Mouse (Mus musculus) MEL (cell line): ENCODE data around the gene Fen1. TPM values are rescaled to one million over a fixed set of nuclear protein-coding genes. Genes with fewer than 3 reads are reported as not detected.

Source experiments
- DNase-seq: peaks from one replicate; pipeline ENCODE4 v3.0.0; 2011; ENCODE audit warnings: low read depth, low spot score
- H3K27ac ChIP-seq: 2 replicates; pipeline ENCODE4 v1.5.1; 2012; ENCODE audit warnings: low read depth, mild to moderate bottlenecking, control low read depth, low read length, moderate library complexity; ENCODE audit not compliant: control insufficient read depth
- H3K27me3 ChIP-seq, 2 experiments: fragments of 150-350 bp in 1 of 2; sonication (generic) in 1 of 2; 2 replicates each; pipeline ENCODE4 v1.6.1; 2012; ENCODE audit warnings: low read length in 2 of 2, mild to moderate bottlenecking in 2 of 2, improper control_type of control experiment in 1 of 2, moderate library complexity in 1 of 2; ENCODE audit not compliant: insufficient read depth in 2 of 2, control insufficient read depth in 1 of 2
- H3K36me3 ChIP-seq, 2 experiments: 2 replicates each; pipeline ENCODE4 v1.6.1; 2012 to 2014; ENCODE audit warnings: low read length in 2 of 2, improper control_type of control experiment in 1 of 2, inconsistent platforms in 1 of 2, mild to moderate bottlenecking in 1 of 2; ENCODE audit not compliant: insufficient read depth in 2 of 2, control insufficient read depth in 1 of 2
- H3K4me1 ChIP-seq, 2 experiments: fragments of 150-350 bp in 1 of 2; sonication (generic) in 1 of 2; 2 replicates each; pipeline ENCODE4 v1.6.1; 2012; ENCODE audit warnings: low read length in 2 of 2, improper control_type of control experiment in 1 of 2, mild to moderate bottlenecking in 1 of 2; ENCODE audit not compliant: insufficient read depth in 2 of 2, control insufficient read depth in 1 of 2
- H3K4me3 ChIP-seq, 2 experiments: fragments of 150-350 bp in 1 of 2; sonication (generic) in 1 of 2; 2 replicates each; pipeline ENCODE4 v1.5.1; 2012; ENCODE audit warnings: low read depth in 2 of 2, low read length in 2 of 2, mild to moderate bottlenecking in 2 of 2, moderate library complexity in 2 of 2, control low read depth in 1 of 2, improper control_type of control experiment in 1 of 2; ENCODE audit not compliant: control insufficient read depth in 1 of 2, insufficient read depth in 1 of 2
- H3K79me2 ChIP-seq: 2 replicates; pipeline ENCODE4 v1.6.1; 2012; ENCODE audit warnings: mild to moderate bottlenecking, low read length, moderate library complexity; ENCODE audit not compliant: control insufficient read depth, poor library complexity, insufficient read depth
- H3K9ac ChIP-seq: 2 replicates; pipeline ENCODE4 v1.6.1; 2012; ENCODE audit warnings: low read depth, mild to moderate bottlenecking, control low read depth, low read length, moderate library complexity; ENCODE audit not compliant: control insufficient read depth, poor library complexity, severe bottlenecking
- H3K9me3 ChIP-seq: fragments of 150-350 bp; sonication (generic); replicated peaks from 2 replicates; pipeline ENCODE4 v1.6.1; 2012; ENCODE audit warnings: mild to moderate bottlenecking, low read length, improper control_type of control experiment, moderate library complexity; ENCODE audit not compliant: insufficient read depth
- BHLHE40 ChIP-seq: IDR thresholded peaks from 2 replicates; pipeline ENCODE4 v1.6.1; 2012; ENCODE audit warnings: low read depth, mild to moderate bottlenecking, inconsistent platforms, low read length, improper control_type of control experiment, borderline replicate concordance
- CHD1 ChIP-seq: IDR thresholded peaks from 2 replicates; pipeline ENCODE4 v1.6.1; 2012; ENCODE audit warnings: low read depth, mild to moderate bottlenecking, inconsistent platforms, low read length, improper control_type of control experiment
- CHD2 ChIP-seq: IDR thresholded peaks from 2 replicates; pipeline ENCODE4 v1.6.1; 2011; ENCODE audit warnings: low read length, improper control_type of control experiment
- E2F4 ChIP-seq: IDR thresholded peaks from 2 replicates; pipeline ENCODE4 v1.6.1; 2011; ENCODE audit warnings: low read depth, low read length, improper control_type of control experiment, borderline replicate concordance
- ELF1 ChIP-seq: IDR thresholded peaks from 2 replicates; pipeline ENCODE4 v1.6.1; 2014; ENCODE audit warnings: low read depth, mild to moderate bottlenecking, inconsistent platforms, low read length, improper control_type of control experiment, moderate library complexity
- EP300 ChIP-seq, 2 experiments: IDR thresholded peaks; 2 replicates each; pipeline ENCODE4 v1.6.1; 2011; ENCODE audit warnings: improper control_type of control experiment in 2 of 2, low read length in 2 of 2, low read depth in 1 of 2, mild to moderate bottlenecking in 1 of 2
- ETS1 ChIP-seq: IDR thresholded peaks from 2 replicates; pipeline ENCODE4 v1.6.1; 2012; ENCODE audit warnings: low read depth, mild to moderate bottlenecking, inconsistent platforms, low read length, improper control_type of control experiment, moderate library complexity
- HCFC1 ChIP-seq: IDR thresholded peaks from 2 replicates; pipeline ENCODE4 v1.6.1; 2012; ENCODE audit warnings: low read depth, mild to moderate bottlenecking, inconsistent platforms, low read length, improper control_type of control experiment, moderate library complexity
- JUND ChIP-seq: IDR thresholded peaks from 2 replicates; pipeline ENCODE4 v1.6.1; 2011; ENCODE audit warnings: low read depth, mild to moderate bottlenecking, improper control_type of control experiment, low read length
- KAT2A ChIP-seq: conservative IDR thresholded peaks from 2 replicates; pipeline ENCODE4 v1.6.1; 2012; ENCODE audit warnings: low read depth, low read length, improper control_type of control experiment, inconsistent platforms
- MAFK ChIP-seq: IDR thresholded peaks from 2 replicates; pipeline ENCODE4 v1.6.1; 2011; ENCODE audit warnings: low read depth, mild to moderate bottlenecking, low read length, improper control_type of control experiment, borderline replicate concordance
- MAX ChIP-seq: IDR thresholded peaks from 2 replicates; pipeline ENCODE4 v1.6.1; 2011; ENCODE audit warnings: low read length, improper control_type of control experiment
- MAZ ChIP-seq: IDR thresholded peaks from 2 replicates; pipeline ENCODE4 v1.6.1; 2012; ENCODE audit warnings: low read depth, mild to moderate bottlenecking, inconsistent platforms, low read length, improper control_type of control experiment
- MEF2A ChIP-seq: IDR thresholded peaks from 2 replicates; pipeline ENCODE4 v1.6.1; 2014; ENCODE audit warnings: low read depth, mild to moderate bottlenecking, inconsistent platforms, low read length, improper control_type of control experiment; ENCODE audit not compliant: poor library complexity, insufficient replicate concordance, severe bottlenecking; ENCODE audit errors: extremely low read depth
- MYB ChIP-seq: IDR thresholded peaks from 2 replicates; pipeline ENCODE4 v1.6.1; 2011; ENCODE audit warnings: mild to moderate bottlenecking, low read depth, low read length, improper control_type of control experiment
- MYC ChIP-seq: IDR thresholded peaks from 2 replicates; pipeline ENCODE4 v1.6.1; 2011; ENCODE audit warnings: low read depth, mild to moderate bottlenecking, low read length, improper control_type of control experiment, moderate library complexity
- NRF1 ChIP-seq: IDR thresholded peaks from 2 replicates; pipeline ENCODE4 v1.6.1; 2014; ENCODE audit warnings: low read depth, mild to moderate bottlenecking, inconsistent platforms, low read length, improper control_type of control experiment, moderate library complexity; ENCODE audit not compliant: poor library complexity, insufficient read depth, severe bottlenecking
- POLR2A ChIP-seq, 2 experiments: IDR thresholded peaks; 2 replicates each; pipeline ENCODE4 v1.6.1; 2011 to 2012; ENCODE audit warnings: low read length in 2 of 2, mild to moderate bottlenecking in 2 of 2, control low read depth in 1 of 2, improper control_type of control experiment in 1 of 2, low read depth in 1 of 2, moderate library complexity in 1 of 2; ENCODE audit not compliant: control insufficient read depth in 1 of 2, insufficient read depth in 1 of 2, poor library complexity in 1 of 2
- POLR2AphosphoS5 ChIP-seq: IDR thresholded peaks from 2 replicates; pipeline ENCODE4 v1.6.1; 2012; ENCODE audit warnings: low read depth, borderline replicate concordance, mild to moderate bottlenecking, inconsistent platforms, low read length, moderate library complexity, mixed read lengths
- RAD21 ChIP-seq: IDR thresholded peaks from 2 replicates; pipeline ENCODE4 v1.6.1; 2011; ENCODE audit warnings: mild to moderate bottlenecking, low read depth, low read length, improper control_type of control experiment
- SIN3A ChIP-seq: IDR thresholded peaks from 2 replicates; pipeline ENCODE4 v1.6.1; 2012; ENCODE audit warnings: low read length, improper control_type of control experiment, inconsistent platforms
- SMC3 ChIP-seq: IDR thresholded peaks from 2 replicates; pipeline ENCODE4 v1.6.1; 2011; ENCODE audit warnings: low read depth, low read length, improper control_type of control experiment
- TAL1 ChIP-seq: IDR thresholded peaks from 2 replicates; pipeline ENCODE4 v1.6.1; 2012; ENCODE audit warnings: mild to moderate bottlenecking, inconsistent platforms, low read length, moderate library complexity, mixed read lengths
- TBP ChIP-seq: IDR thresholded peaks from 2 replicates; pipeline ENCODE4 v1.8.0; 2011; ENCODE audit warnings: low read depth, low read length, improper control_type of control experiment
- TCF12 ChIP-seq: IDR thresholded peaks from 2 replicates; pipeline ENCODE4 v1.6.1; 2014; ENCODE audit warnings: low read depth, mild to moderate bottlenecking, inconsistent platforms, low read length, improper control_type of control experiment, moderate library complexity
- UBTF ChIP-seq: IDR thresholded peaks from 2 replicates; pipeline ENCODE4 v1.6.1; 2012; ENCODE audit warnings: low read depth, mild to moderate bottlenecking, inconsistent platforms, low read length, improper control_type of control experiment, moderate library complexity, borderline replicate concordance; ENCODE audit not compliant: insufficient read depth
- USF2 ChIP-seq, 2 experiments: IDR thresholded peaks; 2 replicates each; pipeline ENCODE4 v1.6.1; 2011 to 2012; ENCODE audit warnings: improper control_type of control experiment in 2 of 2, low read length in 2 of 2, borderline replicate concordance in 1 of 2, inconsistent platforms in 1 of 2, low read depth in 1 of 2, mild to moderate bottlenecking in 1 of 2; ENCODE audit not compliant: insufficient read depth in 1 of 2
- ZC3H11A ChIP-seq: IDR thresholded peaks from 2 replicates; pipeline ENCODE4 v1.6.1; 2012; ENCODE audit warnings: low read depth, mild to moderate bottlenecking, inconsistent platforms, low read length, improper control_type of control experiment
- ZKSCAN1 ChIP-seq: IDR thresholded peaks from 2 replicates; pipeline ENCODE4 v1.6.1; 2012; ENCODE audit warnings: low read depth, mild to moderate bottlenecking, inconsistent platforms, low read length, improper control_type of control experiment, moderate library complexity
- polyA plus RNA-seq, 2 experiments: library from polyadenylated mRNA; stranded (reverse) in 1 of 2; unstranded in 1 of 2; fragments of >175 nt in 1 of 2; fragments of >200 nt in 1 of 2; gene quantifications; 2 replicates each; pipeline versions ENCODE4 v1.2.1 to v1.2.4; 2012; ENCODE audit warnings: low replicate concordance in 2 of 2, low read depth in 1 of 2; ENCODE audit not compliant: insufficient read length in 2 of 2, insufficient read depth in 1 of 2, missing spikeins in 1 of 2
- total RNA-seq: library from RNA; depleted of rRNA; stranded (reverse); fragments of 300-350 nt; gene quantifications from 2 replicates; pipeline ENCODE4 v1.2.3, GENCODE M21; 2012

Fen1 gene
- total and polyA plus RNA-seq, 3 experiments: 145 to 189 TPM; not detected in 1

DNA sequence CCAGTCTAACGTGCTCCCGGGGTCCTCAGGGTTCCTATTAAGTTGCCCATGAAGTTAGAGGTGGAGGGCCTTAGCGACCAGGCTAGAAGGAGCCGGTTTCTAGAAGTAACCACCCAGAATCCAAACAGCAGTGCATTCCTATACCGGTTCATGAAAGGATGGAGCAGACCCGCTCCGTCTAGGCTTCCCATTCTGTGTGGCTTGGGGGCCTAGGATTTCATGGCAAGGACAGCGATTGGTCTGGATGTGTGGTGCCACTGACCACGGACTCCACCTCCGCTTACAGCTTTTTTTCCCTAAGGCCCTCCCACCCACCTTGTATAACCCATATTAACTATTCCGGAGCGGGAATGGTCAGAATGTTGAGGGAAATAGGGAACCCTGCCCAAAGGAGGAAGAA, 19.9 kb downstream of the Fen1 start:
- peaks cover 0 to 10% of the 10 kb centered on the region in 2 experiments; a peak in 2 of 4 replicates for H3K4me1 ChIP-seq
- TF ChIP-seq E2F4 (no peak), CHD1 (no peak), USF2 (IDR thresholded peaks at IDR 0.05; ENCODE audit: borderline replicate concordance in 1 of 2, insufficient read depth in 1 of 2, low read depth in 1 of 2, low read length in 2 of 2) (no peak), SMC3 (no peak), UBTF (no peak), MAZ (no peak), TAL1 (no peak)
- TF ChIP-seq, all 39 proteins: peak for 0
- Histone ChIP-seq H3K36me3 (peaks cover 0 to 8% of the 10 kb centered on the region in 2 experiments; a peak in 3 of 4 replicates), H3K9ac (peak overlapping the region; percentile 96), H3K79me2 (peaks cover 16% of the 10 kb centered on the region), H3K27ac (no peak overlapping the region), H3K9me3 (no peaks in the 10 kb centered on the region), H3K27me3 (no peaks in the 10 kb centered on the region), H3K4me3 (peak overlapping the region; percentile 87 to 92)
- no peak for DNase-seq

DNA sequence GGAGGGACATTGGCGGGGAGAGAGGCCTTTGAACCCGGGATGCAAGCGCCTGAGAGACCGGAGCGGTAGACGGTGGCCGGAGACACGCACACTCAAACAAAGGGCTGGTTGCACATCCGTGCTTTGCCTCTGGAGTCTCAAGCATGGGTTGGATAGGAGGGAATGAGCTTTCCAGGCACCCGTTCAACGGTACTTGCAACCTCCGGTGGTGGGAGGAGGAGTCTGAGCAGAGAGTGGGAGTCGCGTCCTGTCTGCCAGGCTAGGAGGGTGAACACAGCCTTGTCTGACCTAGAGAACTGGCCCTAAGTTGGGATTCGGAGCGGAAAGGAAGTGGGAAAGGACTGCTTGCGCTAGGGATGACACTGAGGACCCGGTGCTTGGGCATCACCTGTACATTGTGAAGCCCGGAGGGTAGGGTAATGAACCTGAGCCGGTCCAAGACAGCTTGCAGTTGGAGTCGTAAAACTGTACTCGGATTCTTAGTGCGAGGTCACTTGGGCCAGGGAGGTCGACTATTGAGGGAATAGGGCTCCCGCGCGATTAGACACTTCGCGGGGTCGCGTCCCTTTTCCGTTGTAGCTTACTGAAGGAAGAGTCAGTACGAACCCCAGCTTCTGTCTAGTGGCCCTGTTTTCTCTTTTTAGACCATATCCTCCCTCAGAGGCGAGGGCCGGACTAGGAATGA, 20.5 kb downstream of the Fen1 start:
- peaks cover 0 to 10% of the 10 kb centered on the region in 2 experiments; a peak in 2 of 4 replicates for H3K4me1 ChIP-seq
- no peaks in the 10 kb centered on the region for H3K9me3 ChIP-seq
- peaks cover 16% of the 10 kb centered on the region for H3K79me2 ChIP-seq
- H3K36me3 ChIP-seq: peaks cover 0 to 8% of the 10 kb centered on the region in 2 experiments; a peak in 3 of 4 replicates
- H3K27ac ChIP-seq: peak overlapping the region; percentile 61
- DNase-seq: peak; percentile 83
- H3K9ac ChIP-seq: peak overlapping the region; percentile 96
- H3K4me3 ChIP-seq: peak overlapping the region; percentile 87 to 92
- H3K27me3 ChIP-seq: no peaks in the 10 kb centered on the region
- TF ChIP-seq BHLHE40 (no peak), MAZ (no peak), TBP (0 out of 2 replicates have a peak, but pooled peaks have one; percentile 38), UBTF (no peak), MYB (0 out of 2 replicates have a peak, but pooled peaks have one; percentile 17), ELF1 (no peak), KAT2A (no peak), TCF12 (no peak), JUND (no peak), POLR2AphosphoS5 (no peak), MAX (peak; percentile 31; the same call in 1 of the 2 replicates), ETS1 (0 out of 2 replicates have a peak, but pooled peaks have one; percentile 29), MEF2A (no peak), SIN3A (peak; percentile 47), MYC (0 out of 2 replicates have a peak, but pooled peaks have one; percentile 23), POLR2A (IDR thresholded peaks at IDR 0.05; ENCODE audit: control insufficient read depth in 1 of 2, insufficient read depth in 1 of 2, low read depth in 1 of 2, low read length in 2 of 2, poor library complexity in 1 of 2) (no peak), MAFK (no peak), ZKSCAN1 (no peak), RAD21 (no peak), CHD1 (no peak), CHD2 (no peak), HCFC1 (peak; percentile 71), NRF1 (no peak), EP300 (IDR thresholded peaks at IDR 0.05; ENCODE audit: low read depth in 1 of 2, low read length in 2 of 2) (no peak), ZC3H11A (no peak), TAL1 (no peak)
